Mouse (Mus musculus) kidney, embryonic 16.5 days (tissue): Measurements from ENCODE around the gene Arsj. TPM values are rescaled to one million over a fixed set of nuclear protein-coding genes. Genes with fewer than 3 reads are reported as not detected.

Source experiments
- polyA plus RNA-seq: library from polyadenylated mRNA; unstranded; fragments of >200 nt; fragmentation: Nextera tagmentation; extraction: Ambion mirVana; gene quantifications from 2 replicates; pipeline ENCODE4 v1.2.1, GENCODE M21; 2015

Arsj gene
- polyA plus RNA-seq, 1 experiment from 2014 or later: 1.3 TPM

Other genes with a start within 250 kb of the Arsj start
- gene Camk2d, start 232.6 kb downstream of the Arsj start, polyA plus RNA-seq: 23.8 and 24.9 TPM in 2 replicates